Mouse (Mus musculus): Measurements from ENCODE around the gene P3h4.

GRCm38 (mm10) chr11:100457711-100458110 is 43.1 kb upstream of the P3h4 start:
- TF ChIP-seq POLR2A (IDR thresholded peaks at IDR 0.05; ENCODE audit: borderline replicate concordance, low read depth, low read length) (no peak), CTCF (IDR thresholded peaks at IDR 0.05; ENCODE audit: low read depth, low read length) (no peak)

Data from bone marrow macrophage, adult 2 months (primary cell).